Mouse (Mus musculus) intestine, postnatal 0 days (tissue): ENCODE measurements around the gene Rps8. TPM values are rescaled to one million over a fixed set of nuclear protein-coding genes. Genes with fewer than 3 reads are reported as not detected.

Source experiments
- ATAC-seq: fragments of 200-750 bp; cut with Nextera tagmentation; 2 replicates; pipeline ENCODE4 v1.8.0; 2017; ENCODE audit warnings: mild to moderate bottlenecking, moderate TSS enrichment, moderate library complexity
- H3K27ac ChIP-seq: fragments of 300-500 bp; sonication (generic); 2 replicates; pipeline ENCODE4 v1.5.1; 2014; ENCODE audit warnings: mild to moderate bottlenecking, low read depth, low read length, moderate library complexity
- H3K27me3 ChIP-seq: fragments of 300-500 bp; sonication (generic); replicated peaks from 2 replicates; pipeline ENCODE4 v1.6.1; 2014; ENCODE audit warnings: low read length, mixed read lengths; ENCODE audit not compliant: control insufficient read depth, insufficient read depth
- H3K36me3 ChIP-seq: fragments of 300-500 bp; sonication (generic); 2 replicates; pipeline ENCODE4 v1.6.1; 2014; ENCODE audit warnings: mild to moderate bottlenecking, moderate library complexity; ENCODE audit not compliant: control insufficient read depth, insufficient read depth
- H3K4me1 ChIP-seq: fragments of 300-500 bp; sonication (generic); replicated peaks from 2 replicates; pipeline ENCODE4 v1.6.1; 2014; ENCODE audit warnings: antibody characterized with exemption, low read length, mixed read lengths; ENCODE audit not compliant: control insufficient read depth, insufficient read depth
- H3K4me2 ChIP-seq: fragments of 300-500 bp; sonication (generic); replicated peaks from 2 replicates; pipeline ENCODE4 v1.6.1; 2014; ENCODE audit warnings: low read depth, mild to moderate bottlenecking, moderate library complexity
- H3K4me3 ChIP-seq: fragments of 300-500 bp; sonication (generic); 2 replicates; pipeline ENCODE4 v1.5.1; 2014; ENCODE audit warnings: low read depth, low read length
- H3K9ac ChIP-seq: fragments of 300-500 bp; sonication (generic); 2 replicates; pipeline ENCODE4 v1.6.1; 2014; ENCODE audit warnings: mild to moderate bottlenecking, low read depth, low read length
- H3K9me3 ChIP-seq: fragments of 300-500 bp; sonication (generic); 2 replicates; pipeline ENCODE4 v1.6.1; 2016; ENCODE audit warnings: mixed run types; ENCODE audit not compliant: control insufficient read depth
- CTCF ChIP-seq: sonication (generic); IDR thresholded peaks from 2 replicates; pipeline ENCODE4 v1.5.1; 2016; ENCODE audit warnings: low read depth, mild to moderate bottlenecking, control low read depth, antibody characterized with exemption, moderate library complexity
- WGBS: fragments of 180-500 bp; shearing (Covaris S2); extraction: QIAGEN DNeasy Blood & Tissue Kit; methylation state at CpG from one replicate; pipeline ENCODE4 v1.1.7; 2014; 5-methylcytosine and 5-hydroxymethylcytosine counted together
- polyA plus RNA-seq: library from polyadenylated mRNA; unstranded; fragments of >200 nt; fragmentation: Nextera tagmentation; extraction: Ambion mirVana; gene quantifications from 2 replicates; pipeline ENCODE4 v1.2.1, GENCODE M21; 2015

The Rps8 gene
- polyA plus RNA-seq, 1 experiment from 2014 or later: 563 TPM

DNA sequence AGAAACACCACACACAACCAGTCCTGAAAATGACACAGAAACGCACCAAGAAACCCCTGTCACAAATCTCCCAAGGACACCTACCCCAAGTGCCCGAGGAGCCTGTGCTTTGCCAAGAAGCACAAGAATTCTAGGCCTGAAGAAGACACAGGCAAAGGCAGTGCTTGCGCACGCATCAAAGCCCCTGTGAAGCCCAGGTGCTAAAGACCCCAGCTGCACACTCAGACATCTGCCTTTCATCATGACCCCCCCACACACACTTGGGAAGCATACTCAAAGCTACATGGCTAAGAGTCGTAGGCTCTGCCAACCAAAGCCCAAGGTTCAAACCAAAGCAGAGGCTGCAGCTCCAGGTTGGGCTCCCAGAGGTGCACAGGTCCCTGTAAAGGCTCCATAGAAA lies 40.5 kb downstream of the Rps8 start:
- Histone ChIP-seq H3K27ac (no peak overlapping the region), H3K9me3 (no peaks in the 10 kb centered on the region), H3K36me3 (peaks cover 5% of the 10 kb centered on the region; the same call in 1 of the 2 replicates), H3K4me2 (no peak overlapping the region), H3K4me3 (no peak overlapping the region), H3K27me3 (no peaks in the 10 kb centered on the region), H3K4me1 (no peaks in the 10 kb centered on the region), H3K9ac (no peak overlapping the region)
- no peak for ATAC-seq
- 89% methylated on average over 5 of the region's 5 CpGs for WGBS
- no peak for TF ChIP-seq CTCF

DNA sequence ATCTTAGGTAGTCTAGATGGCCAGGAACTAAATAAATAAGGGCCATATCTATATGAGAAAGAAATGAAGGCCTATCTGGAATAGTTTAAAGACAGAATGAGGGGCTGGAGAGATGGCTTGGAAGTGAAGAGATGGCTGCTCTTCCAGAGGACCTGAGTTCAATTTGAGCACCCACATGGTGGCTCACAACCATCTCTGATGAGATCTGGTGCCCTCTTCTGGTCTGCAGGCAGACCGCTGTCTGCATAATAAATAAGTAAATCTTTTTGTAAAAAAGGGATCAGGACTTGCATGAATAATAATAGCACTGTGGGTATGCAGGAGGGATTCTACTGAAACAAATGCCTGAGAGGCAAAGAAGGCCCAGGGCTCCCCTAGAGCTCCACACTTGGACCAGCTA lies 42.8 kb downstream of the Rps8 start:
- Histone ChIP-seq H3K36me3 (peaks cover 8% of the 10 kb centered on the region; the same call in 1 of the 2 replicates), H3K4me2 (no peak overlapping the region), H3K9ac (no peak overlapping the region), H3K27me3 (no peaks in the 10 kb centered on the region), H3K4me1 (no peaks in the 10 kb centered on the region), H3K4me3 (no peak overlapping the region), H3K27ac (no peak overlapping the region), H3K9me3 (no peaks in the 10 kb centered on the region)
- peak; percentile 28; the same call in 1 of the 2 replicates for TF ChIP-seq CTCF
- WGBS: 94% methylated on average over 1 of the region's 1 CpGs
- ATAC-seq: no peak

DNA sequence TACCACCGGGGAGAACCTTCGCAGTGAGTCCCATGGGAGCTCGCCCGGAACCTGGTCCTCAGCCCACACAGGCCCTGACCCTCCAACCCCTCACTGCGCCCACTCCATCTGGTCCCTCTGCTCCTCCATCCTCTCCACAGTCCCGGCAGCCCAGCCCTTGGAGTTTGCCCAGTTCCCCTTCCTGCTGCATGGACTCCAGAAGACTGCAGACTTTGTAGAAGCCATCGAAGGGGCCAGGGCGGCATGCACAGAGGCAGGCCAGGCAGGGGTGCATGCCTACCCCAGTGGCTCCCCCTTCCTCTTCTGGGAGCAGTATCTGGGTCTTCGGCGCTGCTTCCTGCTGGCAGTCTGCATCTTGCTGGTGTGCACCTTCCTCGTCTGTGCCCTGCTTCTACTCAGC lies 45.1 kb downstream of the Rps8 start:
- TF ChIP-seq CTCF: no peak
- Histone ChIP-seq H3K36me3 (peaks cover 8% of the 10 kb centered on the region; the same call in 1 of the 2 replicates), H3K9me3 (no peaks in the 10 kb centered on the region), H3K4me3 (no peak overlapping the region), H3K4me2 (no peak overlapping the region), H3K4me1 (no peaks in the 10 kb centered on the region), H3K27me3 (no peaks in the 10 kb centered on the region), H3K9ac (no peak overlapping the region), H3K27ac (no peak overlapping the region)
- 90% methylated on average over 10 of the region's 11 CpGs for WGBS
- ATAC-seq: no peak

DNA sequence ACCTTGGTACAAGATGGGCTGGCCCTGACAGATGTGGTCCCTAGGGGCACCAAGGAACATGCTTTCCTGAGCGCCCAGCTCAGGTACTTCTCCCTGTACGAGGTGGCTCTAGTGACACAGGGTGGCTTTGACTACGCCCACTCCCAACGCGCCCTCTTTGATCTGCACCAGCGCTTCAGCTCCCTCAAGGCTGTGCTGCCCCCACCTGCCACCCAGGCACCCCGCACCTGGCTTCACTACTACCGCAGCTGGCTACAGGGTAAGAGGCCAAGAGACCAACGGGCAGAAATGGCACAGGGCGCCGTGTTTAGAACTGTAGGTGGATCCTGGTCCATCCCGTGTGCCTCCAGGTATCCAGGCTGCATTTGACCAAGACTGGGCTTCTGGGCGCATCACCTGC lies 45.8 kb downstream of the Rps8 start:
- no peak for ATAC-seq
- no peak for TF ChIP-seq CTCF
- Histone ChIP-seq H3K9me3 (no peaks in the 10 kb centered on the region), H3K27me3 (no peaks in the 10 kb centered on the region), H3K9ac (no peak overlapping the region), H3K4me3 (no peak overlapping the region), H3K4me1 (no peaks in the 10 kb centered on the region), H3K4me2 (no peak overlapping the region), H3K36me3 (peaks cover 8% of the 10 kb centered on the region; the same call in 1 of the 2 replicates), H3K27ac (no peak overlapping the region)
- 88% methylated on average over 13 of the region's 13 CpGs for WGBS

DNA sequence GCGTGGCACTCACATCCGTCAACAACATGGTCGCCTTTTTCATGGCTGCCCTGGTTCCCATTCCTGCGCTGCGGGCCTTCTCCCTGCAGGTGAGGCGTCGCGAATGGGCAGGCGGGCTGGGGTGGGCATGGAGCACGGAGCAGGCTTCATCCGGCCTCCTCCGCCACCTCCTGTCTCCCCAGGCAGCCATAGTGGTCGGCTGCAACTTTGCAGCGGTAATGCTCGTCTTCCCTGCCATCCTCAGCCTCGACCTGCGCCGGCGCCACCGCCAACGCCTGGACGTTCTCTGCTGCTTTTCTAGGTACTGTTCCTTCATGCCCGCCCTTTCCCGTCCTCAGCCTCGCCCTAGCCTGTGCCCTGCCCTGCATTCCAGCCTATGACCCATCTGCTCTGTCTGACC lies 46.7 kb downstream of the Rps8 start:
- Histone ChIP-seq H3K9me3 (no peaks in the 10 kb centered on the region), H3K4me2 (no peak overlapping the region), H3K27me3 (no peaks in the 10 kb centered on the region), H3K27ac (no peak overlapping the region), H3K4me3 (no peak overlapping the region), H3K36me3 (peaks cover 8% of the 10 kb centered on the region; the same call in 1 of the 2 replicates), H3K4me1 (no peaks in the 10 kb centered on the region), H3K9ac (no peak overlapping the region)
- TF ChIP-seq CTCF: no peak
- WGBS: 90% methylated on average over 25 of the region's 25 CpGs
- no peak for ATAC-seq

DNA sequence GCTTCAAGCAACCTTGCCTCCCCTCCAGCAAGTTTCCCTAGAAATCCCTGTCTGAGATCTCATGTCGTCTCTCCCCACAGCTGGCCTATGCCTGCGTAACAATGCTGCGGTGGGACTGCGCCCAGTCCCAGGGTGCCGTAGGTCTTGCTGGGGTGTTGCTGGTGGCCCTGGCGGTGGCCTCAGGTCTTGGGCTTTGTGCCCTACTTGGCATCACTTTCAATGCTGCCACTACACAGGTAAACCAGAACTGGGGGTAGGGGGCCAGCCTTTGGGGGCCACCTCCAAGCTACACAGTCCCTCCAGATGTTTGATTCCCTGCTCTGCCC lies 47.6 kb downstream of the Rps8 start:
- H3K27me3 ChIP-seq: no peaks in the 10 kb centered on the region
- H3K9ac ChIP-seq: no peak overlapping the region
- H3K9me3 ChIP-seq: no peaks in the 10 kb centered on the region
- 99% methylated on average over 6 of the region's 6 CpGs for WGBS
- no peak overlapping the region for H3K4me2 ChIP-seq
- H3K27ac ChIP-seq: no peak overlapping the region
- H3K4me3 ChIP-seq: no peak overlapping the region
- peaks cover 8% of the 10 kb centered on the region; the same call in 1 of the 2 replicates for H3K36me3 ChIP-seq
- no peak for TF ChIP-seq CTCF
- no peaks in the 10 kb centered on the region for H3K4me1 ChIP-seq
- ATAC-seq: no peak
